Mouse (Mus musculus) large intestine, adult 2 months (tissue): ENCODE measurements around the gene Tbc1d15. TPM values are rescaled to one million over a fixed set of nuclear protein-coding genes. Genes with fewer than 3 reads are reported as not detected.
"Not testable (repeated sequence)": the region's sequence is repeated elsewhere in the genome, so short reads cannot be mapped to it uniquely, and the experiment has no call there.

Source experiments
- DNase-seq: peaks from one replicate; pipeline ENCODE4 v3.0.0-alpha.2; 2012; ENCODE audit warnings: low read depth, low spot score
- WGBS: fragments of 180-500 bp; shearing (Covaris S2); methylation state at CpG from one replicate; pipeline ENCODE4 v1.1.7; 2018; 5-methylcytosine and 5-hydroxymethylcytosine counted together
- polyA plus RNA-seq: library from polyadenylated mRNA; depleted of rRNA; stranded (reverse); fragments of >200 nt; gene quantifications from 2 replicates; pipeline ENCODE4 v1.2.3, GENCODE M21; 2012

The Tbc1d15 gene
- polyA plus RNA-seq, 1 experiment, result 15.4 TPM

DNA sequence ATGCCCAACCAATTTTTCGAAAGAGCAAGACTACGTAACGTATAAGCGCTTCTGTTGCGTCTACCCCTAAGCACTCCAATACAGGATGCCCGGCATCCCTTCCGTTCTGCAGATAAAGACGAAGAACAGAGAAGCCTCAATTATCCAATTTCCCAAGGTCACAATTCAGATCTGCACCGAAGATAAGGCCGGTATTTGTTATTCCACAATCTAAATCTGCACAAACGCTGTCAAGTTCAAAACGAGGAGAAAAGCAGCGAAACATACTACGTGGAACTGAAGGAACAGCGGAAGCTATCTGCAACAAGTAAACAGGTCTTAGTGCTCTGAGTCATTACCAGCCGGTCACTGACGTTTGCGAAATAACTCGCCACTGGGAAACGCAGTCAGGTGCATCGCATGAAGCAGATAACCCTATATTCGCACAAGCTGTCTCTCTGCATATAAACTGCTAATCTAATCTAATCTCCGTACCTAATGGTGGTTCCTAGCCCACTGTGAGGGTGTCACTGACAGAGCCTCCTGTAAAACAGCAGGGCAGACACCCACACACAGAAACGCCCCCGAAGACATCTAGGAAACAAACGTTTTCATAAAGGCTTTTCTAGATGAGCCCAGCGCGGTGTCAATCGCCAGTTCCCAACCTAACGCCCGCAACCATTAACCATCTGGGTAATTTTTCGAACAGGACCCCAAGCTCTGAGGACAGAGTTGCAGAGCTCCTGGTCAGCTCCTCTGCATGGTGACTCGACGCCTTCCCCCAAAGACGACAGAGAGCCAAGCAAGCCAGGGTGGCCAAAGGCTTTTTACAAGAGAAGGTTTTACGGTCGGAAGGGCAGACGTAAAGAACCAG, 806 bp downstream of the Tbc1d15 start:
- no peak for DNase-seq
- WGBS, result 14% methylated on average over 38 of the region's 38 CpGs

DNA sequence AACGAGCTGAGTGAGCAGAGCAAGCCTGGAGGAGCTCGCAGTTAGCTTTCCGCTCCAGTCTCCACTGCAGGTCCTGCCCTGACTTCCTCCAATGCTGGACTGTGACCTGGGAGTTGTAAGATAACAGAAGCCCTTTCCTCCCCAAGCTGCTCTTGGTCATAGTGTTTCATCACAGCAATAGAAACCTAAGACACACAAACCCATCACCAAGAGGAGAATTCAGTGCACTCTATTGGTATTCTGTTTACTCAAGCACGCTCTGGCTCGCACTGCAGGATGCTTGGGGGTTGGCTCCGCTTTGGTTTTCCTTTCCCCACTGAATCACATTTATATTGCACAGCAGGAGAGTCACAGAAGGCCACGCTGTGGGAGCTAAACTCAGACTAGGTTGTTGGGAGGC, 3.2 kb downstream of the Tbc1d15 start:
- DNase-seq, result no peak
- WGBS, result 25% methylated on average over 7 of the region's 7 CpGs

DNA sequence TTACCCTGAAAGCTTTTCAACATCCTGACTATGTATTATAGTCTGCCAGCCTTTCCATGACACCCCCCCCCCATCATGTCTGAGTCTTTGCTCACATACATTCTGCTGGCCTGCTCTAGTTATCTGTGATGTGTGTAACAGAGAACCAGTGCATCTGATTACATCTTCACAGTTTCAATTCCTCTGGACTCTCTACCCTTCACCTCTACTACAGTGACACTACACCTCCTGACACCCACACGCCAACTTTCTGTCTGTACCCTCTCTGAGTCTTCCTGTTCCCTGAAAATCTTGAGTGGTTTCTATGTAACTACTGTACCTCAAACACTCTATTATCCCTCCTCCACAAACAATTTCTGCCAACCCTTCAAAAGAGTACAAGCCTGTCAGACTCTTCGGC, 5.8 kb downstream of the Tbc1d15 start:
- WGBS, result 89% methylated on average over 2 of the region's 2 CpGs
- no peak for DNase-seq

DNA sequence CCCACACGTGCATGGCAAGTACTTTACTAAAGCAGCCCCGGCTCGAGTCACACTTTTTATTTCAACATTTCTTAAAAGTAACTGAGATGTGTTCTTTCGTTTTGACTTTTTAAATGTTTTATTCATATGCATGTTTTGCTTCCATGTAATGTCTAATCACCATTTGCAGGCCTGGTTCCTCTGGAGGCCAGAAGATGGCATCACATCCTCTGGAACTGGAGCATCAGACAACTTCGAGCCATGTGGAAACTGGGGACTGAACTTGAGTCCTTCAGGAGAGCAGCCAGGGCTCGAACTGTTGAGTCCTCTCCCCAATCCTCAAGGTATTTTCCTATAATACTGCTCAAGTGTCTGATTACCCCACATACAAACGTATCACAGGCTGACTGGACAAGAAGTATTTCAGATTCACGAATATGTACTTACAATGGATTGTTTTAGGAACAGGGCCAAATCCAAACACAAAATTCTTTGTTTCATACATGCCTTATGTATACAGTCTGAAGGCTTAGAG, 10.1 kb downstream of the Tbc1d15 start:
- WGBS, result 49% methylated on average over 8 of the region's 8 CpGs
- no peak for DNase-seq

DNA sequence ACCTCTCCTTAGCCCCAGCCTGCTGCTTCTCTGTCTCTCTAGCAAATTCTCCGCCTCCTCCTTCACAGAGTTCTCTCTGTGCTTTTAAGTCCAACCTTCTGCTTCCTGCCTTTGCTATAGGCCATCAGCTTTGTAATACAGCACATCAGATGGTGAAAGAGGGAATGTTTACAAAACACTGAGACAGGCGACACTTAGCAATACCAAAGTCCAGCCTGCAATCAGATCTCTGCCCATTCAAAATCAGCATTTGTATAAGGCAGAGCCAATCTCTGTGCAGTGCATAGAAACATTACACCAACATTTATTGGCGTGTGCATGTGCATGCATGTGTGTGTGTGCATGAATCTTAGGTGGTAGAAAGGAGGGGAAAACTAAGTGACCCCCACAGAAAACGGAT, 13.3 kb downstream of the Tbc1d15 start:
- no peak for DNase-seq
- WGBS, result 69% methylated on average over 4 of the region's 4 CpGs

DNA sequence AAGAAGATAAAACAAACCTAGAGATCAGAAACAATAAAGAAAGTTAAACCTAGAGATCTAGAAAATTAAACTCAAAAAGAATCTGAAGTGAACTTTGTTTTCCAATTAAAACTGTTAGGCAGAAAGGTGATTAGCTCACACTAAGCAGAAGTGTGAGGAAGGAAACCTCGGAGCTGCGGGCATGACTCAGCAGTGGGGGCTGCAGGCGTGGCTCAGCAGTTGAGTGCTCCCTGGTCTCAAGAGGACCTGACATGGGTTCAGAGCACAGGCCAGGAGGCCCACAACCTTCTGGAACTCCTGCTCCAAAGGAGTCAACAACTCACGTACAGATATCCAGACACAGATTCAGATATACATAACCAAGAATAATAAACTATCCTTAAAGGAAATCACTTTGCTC, 14.5 kb downstream of the Tbc1d15 start:
- WGBS, result 67% methylated on average over 4 of the region's 4 CpGs
- DNase-seq, result no peak

DNA sequence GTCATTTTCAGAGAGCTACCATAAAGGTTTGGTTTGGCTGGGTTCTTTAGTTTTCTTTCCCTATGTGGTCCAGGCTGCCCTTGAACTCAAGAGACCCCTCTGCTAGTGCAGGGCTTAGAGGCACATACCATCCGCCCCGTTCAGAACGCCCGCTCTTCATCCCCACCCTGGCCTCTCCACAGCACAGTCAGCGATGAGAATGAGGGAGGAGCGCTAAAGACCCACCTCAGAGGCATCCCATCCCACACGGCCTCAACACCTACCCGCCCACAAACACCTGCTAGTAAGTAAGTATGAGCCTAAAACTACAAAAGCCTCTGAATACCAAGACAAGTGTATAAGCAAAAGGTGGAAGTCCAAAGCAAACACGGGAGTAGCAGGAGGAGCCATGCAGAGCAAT, 15.8 kb downstream of the Tbc1d15 start:
- WGBS, result 87% methylated on average over 9 of the region's 9 CpGs
- no peak for DNase-seq

DNA sequence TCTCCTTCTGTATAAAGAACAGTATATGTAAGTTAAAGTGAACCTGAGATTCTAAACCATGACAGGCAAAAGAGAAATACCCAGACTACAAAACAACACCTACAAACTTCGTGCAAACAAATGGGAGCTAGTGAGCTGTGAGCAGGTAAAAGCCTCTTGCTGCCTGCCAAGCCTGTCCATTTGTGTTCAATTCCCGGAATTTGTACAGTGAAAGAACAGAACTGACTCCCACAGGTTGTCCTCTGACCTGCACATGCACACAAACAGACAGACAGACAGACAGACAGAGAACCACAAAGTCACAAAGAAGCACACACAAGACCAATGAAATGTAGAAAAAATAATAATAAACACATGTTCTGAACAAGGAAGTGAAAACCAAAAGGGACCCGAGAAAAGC, 17.5 kb downstream of the Tbc1d15 start:
- no peak for DNase-seq
- 67% methylated on average over 3 of the region's 3 CpGs for whole genome bisulfite sequencing

DNA sequence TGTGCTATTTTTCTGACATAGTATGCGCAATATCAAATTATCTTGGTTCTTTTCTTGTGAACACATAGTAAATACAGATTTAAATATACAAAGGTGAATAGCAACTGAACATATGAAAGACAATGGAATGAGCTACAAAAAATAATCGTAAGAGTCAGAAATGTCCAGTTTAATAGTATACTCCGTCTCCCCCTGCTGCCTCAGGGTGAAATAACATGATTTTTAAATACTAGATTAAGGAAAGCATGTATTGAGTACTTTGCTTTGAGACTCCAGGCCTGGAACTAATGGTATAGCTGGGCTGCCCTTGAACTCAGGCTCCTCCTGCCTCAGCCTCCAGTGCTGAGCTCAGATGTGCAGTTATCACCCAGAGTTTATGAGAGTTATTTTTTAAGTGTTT, 18.8 kb downstream of the Tbc1d15 start:
- WGBS, result 80% methylated on average over 3 of the region's 3 CpGs
- DNase-seq, result no peak

DNA sequence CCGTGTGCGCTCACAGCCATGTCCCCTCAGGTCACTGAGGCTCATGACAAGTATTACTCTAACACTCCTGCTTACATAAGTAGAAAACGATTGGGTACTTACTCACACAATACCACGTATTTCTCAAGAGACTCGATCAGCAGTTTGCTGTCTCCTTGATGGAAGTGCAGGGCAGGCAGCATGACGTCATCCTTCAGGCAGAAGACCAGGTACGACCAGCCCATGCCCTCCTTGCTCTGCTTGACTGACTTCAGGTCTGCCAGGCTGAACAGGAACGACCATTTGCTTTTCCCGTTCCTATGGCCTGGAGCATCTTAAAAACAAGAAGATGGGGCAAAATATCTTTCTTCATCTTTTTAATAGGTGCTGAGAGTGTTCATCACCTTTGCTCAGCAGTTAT, 22.2 kb downstream of the Tbc1d15 start:
- 87% methylated on average over 9 of the region's 9 CpGs for WGBS
- DNase-seq, result no peak

DNA sequence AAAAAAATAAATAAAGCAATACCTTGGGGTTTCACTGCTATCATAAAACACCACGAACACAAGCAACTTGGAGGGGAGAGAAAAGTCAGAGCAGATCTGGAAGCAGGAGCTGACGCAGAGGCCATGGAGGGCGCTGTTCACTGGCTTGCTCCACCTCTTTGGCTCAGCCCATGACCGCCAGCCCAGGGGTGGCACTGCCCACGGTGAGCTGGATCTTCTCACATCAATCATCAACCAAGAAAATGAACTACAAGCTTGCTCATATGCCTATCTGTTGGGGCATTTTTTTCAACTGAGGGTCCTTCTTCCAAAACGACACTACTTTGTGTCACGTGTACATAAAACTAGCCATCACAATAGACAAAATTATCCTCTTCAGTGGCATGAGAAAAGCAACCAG, 24.7 kb downstream of the Tbc1d15 start:
- DNase-seq, result no peak

DNA sequence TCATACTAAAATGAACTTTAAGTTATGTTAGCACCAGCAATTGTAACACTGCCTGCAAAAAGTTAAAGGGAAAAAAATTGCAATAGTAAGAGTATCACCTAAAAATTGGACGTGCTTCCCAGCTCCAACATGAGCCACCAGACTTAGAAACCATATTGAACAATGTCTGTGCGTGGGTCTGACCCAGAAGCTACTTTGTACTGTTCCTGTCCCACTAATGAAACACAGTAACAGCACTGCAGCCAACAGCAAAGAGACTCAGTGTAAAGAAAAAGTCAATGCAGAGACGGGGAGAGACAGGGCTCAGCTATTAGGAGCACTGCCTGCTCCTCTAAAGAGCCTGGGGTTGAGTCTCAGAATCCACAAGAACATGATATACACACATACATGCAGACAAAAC, 27.4 kb downstream of the Tbc1d15 start:
- DNase-seq, result no peak
- WGBS, result 72% methylated on average over 3 of the region's 3 CpGs

More for the DNA sequence above, 24.7 kb downstream of the Tbc1d15 start:
- WGBS, result 87% methylated on average over 7 of the region's 7 CpGs

DNA sequence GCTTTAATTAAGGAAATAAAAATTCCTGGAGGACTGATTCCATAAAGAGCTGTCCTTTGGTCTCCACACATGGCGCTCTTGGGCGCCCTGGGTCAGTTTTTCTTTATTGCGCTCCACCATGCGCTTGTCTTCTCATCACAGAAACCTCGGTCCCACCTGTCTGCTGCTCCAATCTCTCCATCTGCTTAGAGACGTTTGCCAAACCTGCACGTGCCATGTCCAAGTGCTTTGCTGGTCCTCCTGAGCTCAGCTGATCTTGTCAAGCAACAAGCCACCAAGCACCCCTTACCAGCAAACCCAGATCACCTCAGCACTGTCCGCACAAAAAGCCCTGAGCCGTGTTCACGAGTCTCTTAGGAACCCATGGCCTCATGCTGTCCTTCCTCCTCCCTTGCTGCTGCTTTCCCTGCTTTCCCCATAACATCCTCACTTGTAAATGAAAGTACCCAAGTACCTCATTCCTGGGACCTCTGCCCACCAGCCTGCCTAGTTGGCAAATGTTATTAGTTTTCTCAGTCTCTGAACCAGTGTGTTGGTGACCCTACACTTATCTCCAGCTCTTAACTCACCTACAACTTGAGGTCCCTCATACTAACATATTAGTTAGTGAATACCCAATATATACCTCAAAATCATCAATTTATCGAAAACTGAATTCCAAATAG, 38.2 kb downstream of the Tbc1d15 start:
- no peak for DNase-seq
- WGBS, result 97% methylated on average over 11 of the region's 11 CpGs

DNA sequence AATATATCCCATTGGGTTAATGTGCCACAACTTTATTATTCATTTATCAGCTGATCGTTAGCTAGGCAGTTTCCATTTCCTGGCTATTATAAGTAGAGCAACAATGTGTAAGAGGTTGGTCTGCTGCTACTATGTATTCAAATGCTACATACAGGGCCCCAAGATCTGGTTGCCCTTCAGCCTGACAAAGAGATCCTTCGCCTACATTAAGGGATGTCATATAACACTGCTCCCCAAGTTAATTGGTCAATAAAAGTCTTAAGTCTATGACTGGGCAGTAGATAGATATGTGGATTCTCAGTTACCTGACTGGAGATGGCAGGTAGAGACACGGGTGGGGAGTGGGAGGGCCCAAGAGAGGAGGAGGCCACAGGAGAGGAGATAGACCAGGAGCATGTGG, 45.4 kb downstream of the Tbc1d15 start:
- DNase-seq, result peak; percentile 45
- WGBS, result 29% methylated on average over 3 of the region's 3 CpGs

DNA sequence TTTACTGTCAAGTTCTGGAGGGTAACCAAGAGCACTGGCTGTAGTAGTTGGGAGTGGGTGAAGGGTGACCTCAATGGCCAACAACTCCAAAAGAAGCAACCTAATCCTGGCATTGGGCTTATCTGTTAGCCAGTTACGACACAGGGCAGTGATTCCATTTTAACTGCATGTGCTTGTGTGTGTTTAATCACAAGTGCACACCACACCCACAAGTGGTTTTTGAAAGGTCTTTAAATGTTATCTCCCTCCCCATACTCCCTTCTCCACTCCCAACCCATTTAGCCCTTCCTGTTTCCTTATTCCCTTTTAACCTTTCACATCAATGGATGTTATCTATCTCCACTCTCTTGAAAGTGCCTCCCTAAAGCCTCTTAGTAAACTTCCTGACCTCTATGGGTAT, 46.0 kb downstream of the Tbc1d15 start:
- WGBS, result 27% methylated on average over 1 of the region's 1 CpGs
- peak; percentile 67 for DNase-seq

DNA sequence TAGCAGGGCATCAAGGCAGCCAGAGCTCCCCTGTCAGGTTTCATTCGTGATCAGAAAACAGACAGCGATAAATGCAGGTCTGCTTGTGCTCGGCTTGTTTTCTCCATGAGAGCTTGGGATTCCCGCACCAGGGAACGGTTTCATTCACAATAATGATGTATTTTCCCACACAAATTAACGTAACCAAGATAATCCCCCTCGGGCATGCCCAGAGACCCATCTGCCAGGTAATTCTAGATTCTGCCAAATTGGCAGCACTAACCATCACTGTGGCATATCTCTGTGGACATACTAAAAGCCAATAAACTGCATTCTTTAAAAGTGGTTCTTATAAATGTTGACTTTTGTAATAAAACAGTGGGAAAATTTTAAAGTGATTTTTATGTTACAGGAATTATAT, 60.1 kb downstream of the Tbc1d15 start:
- 80% methylated on average over 7 of the region's 7 CpGs for WGBS
- no peak for DNase-seq

DNA sequence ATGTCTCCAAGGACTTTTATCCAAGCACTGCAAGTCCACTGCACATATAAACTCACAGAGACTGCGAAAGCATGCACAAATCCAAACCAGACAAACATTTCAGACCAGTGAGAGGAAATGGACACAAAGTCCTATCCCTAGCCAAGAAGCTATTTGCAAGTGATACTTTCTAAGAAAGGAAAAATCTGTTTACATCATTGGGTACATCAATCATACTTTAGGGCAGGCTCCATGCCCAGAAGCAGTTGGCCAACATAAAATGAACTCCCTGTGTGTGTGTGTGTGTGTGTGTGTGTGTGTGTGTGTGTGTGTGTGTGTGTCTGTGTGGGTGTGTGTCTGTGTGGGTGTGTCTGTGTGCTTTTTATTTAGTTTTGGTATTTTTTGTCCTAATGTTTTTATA, 63.9 kb downstream of the Tbc1d15 start:
- no peak for DNase-seq
- WGBS, result 71% methylated on average over 1 of the region's 1 CpGs

DNA sequence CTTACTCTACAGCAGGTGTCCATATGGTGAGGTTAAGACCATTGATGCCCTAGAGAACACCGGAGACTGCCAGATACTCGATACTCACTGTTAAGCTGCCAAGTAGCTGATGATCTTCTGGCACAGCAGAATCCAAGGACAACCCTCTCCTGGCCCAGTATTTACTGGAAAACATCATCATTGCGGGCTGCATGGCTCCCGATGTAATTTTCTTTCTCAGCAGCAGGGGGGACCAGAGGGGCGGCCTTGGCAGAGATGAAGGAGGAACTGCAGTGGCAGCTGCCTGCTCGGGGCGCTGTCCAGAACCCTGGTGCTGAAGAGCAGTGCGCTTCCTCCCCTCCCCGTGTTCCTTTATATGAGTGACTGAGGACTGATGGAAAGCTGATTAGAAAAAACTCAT, 66.6 kb downstream of the Tbc1d15 start, which contains the start of gene Tph2:
Tph2 (minus strand) TSS at position 326 of the 400 bp plus-strand sequence.
- 9% methylated on average over 9 of the region's 9 CpGs for WGBS

DNA sequence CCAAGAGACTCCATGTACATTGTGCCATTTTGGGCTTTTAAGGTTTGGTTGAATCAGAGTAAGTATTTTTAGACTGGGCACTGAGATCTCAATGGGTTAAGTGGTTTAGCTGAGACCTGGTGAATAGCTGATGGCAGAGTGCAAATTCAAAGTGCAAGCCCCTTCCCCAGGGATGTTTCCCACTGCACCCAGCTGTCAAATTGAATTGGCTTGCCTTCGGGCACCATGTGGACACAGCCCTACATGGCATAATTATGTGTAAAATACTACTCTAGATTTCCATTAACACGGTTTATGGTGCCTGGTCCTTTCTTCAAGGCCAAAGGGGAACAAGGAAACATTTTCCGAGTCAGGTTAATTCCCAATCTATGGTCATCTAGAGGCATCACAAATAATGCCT, 70.2 kb downstream of the Tbc1d15 start:
- whole genome bisulfite sequencing, result 33% methylated on average over 3 of the region's 3 CpGs
- no peak for DNase-seq

More for the DNA sequence above, 66.6 kb downstream of the Tbc1d15 start, which contains the start of gene Tph2:
- no peak for DNase-seq

DNA sequence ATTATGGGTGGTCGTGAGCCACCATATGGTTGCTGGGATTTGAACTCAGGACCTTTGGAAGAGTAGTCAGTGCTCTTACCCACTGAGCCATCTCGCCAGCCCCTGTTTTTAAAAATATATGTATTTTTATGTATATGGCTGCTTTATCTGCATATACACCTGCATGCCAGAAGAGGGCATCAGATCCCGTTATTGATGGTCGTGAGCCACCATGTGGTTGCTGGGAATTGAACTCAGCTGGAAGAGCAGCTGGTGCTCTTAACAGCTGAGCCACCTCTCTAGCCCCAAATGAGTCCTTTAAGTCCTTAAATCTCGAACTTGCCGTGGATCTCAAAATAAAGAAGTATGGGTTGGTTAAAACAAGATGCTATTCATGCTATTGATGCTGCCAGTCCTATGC, 73.2 kb downstream of the Tbc1d15 start:
- 65% methylated on average over 6 of the region's 6 CpGs for WGBS
- not testable (repeated sequence) for DNase-seq

DNA sequence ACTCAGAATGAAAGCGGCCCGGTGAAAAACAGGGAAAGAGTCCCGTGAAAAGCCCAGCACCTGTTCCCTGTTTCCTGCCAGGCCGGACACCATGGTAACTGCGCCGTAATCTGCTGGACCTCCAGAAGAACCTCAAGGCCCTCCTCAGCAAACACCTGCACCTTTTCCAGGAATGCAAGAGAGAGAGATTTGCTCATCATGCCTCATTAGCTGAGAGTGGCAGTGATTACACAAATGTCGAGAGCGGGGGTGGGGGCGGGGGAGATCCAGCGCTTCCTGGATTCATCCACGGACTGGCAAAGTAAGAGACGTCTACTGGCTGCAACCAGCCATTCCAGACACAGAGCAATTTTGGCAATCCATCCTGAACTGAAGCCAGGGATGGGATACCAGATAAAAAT, 75.7 kb downstream of the Tbc1d15 start:
- WGBS, result 18% methylated on average over 12 of the region's 12 CpGs
- no peak for DNase-seq
